Mouse (Mus musculus) lung, adult 2 months (tissue): Measurements from ENCODE around the gene Arid2.

Experiments used
- CTCF ChIP-seq: fragments of 200-500 bp; IDR thresholded peaks from 2 replicates; pipeline ENCODE4 v1.5.1; 2011; ENCODE audit warnings: mild to moderate bottlenecking, low read length, control low read depth; ENCODE audit not compliant: insufficient read depth
- POLR2A ChIP-seq: fragments of 200-500 bp; IDR thresholded peaks from 2 replicates; pipeline ENCODE4 v1.6.1; 2011; ENCODE audit warnings: low read depth, mild to moderate bottlenecking, control low read depth, low read length, borderline replicate concordance; ENCODE audit errors: extremely low read depth

DNA sequence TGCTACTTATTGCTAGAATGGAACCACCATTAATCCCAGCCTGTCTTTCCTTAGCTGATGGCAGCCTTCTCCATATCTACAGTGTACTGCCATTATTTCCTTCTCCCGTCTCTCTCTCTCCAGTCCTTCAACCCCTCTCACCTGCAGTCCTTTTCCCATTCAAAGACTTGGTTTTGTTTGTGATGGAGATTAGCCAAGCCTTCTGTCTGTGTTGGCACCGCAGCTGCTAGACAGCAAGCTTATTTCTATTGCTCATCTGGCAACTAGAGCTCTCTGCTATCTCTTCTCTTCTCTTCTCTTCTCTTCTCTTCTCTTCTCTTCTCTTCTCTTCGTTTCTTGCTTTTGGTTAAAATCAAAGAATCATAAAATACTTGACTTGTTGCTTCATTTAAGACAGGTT lies 78.0 kb downstream of the Arid2 start:
- TF ChIP-seq POLR2A (no peak), CTCF (no peak)
